Mouse (Mus musculus) forebrain, postnatal 0 days (tissue): ENCODE measurements around the gene Il1a. TPM values are rescaled to one million over a fixed set of nuclear protein-coding genes. Genes with fewer than 3 reads are reported as not detected.

Experiments used
- ATAC-seq: fragments of 200-750 bp; cut with Nextera tagmentation; 2 replicates; pipeline ENCODE4 v1.8.0; 2017; ENCODE audit warnings: mild to moderate bottlenecking, moderate library complexity
- DNase-seq: peaks from one replicate; pipeline ENCODE4 v3.0.0-alpha.2; 2015
- H3K27ac ChIP-seq: fragments of 300-500 bp; sonication (generic); 2 replicates; pipeline ENCODE4 v1.5.1; 2014; ENCODE audit warnings: low read depth, mild to moderate bottlenecking, antibody characterized with exemption, low read length, moderate library complexity, mixed read lengths
- H3K27me3 ChIP-seq: fragments of 300-500 bp; sonication (generic); 2 replicates; pipeline ENCODE4 v1.6.1; 2014; ENCODE audit warnings: mild to moderate bottlenecking, low read length, mixed read lengths; ENCODE audit not compliant: insufficient read depth
- H3K36me3 ChIP-seq: fragments of 300-500 bp; sonication (generic); 2 replicates; pipeline ENCODE4 v1.6.1; 2014; ENCODE audit warnings: mild to moderate bottlenecking, moderate library complexity; ENCODE audit not compliant: insufficient read depth
- H3K4me1 ChIP-seq: fragments of 300-500 bp; sonication (generic); 2 replicates; pipeline ENCODE4 v1.6.1; 2014; ENCODE audit warnings: antibody characterized with exemption; ENCODE audit not compliant: insufficient read depth
- H3K4me2 ChIP-seq: fragments of 300-500 bp; sonication (generic); 2 replicates; pipeline ENCODE4 v1.6.1; 2014; ENCODE audit warnings: low read depth, mild to moderate bottlenecking, moderate library complexity
- H3K4me3 ChIP-seq: fragments of 300-500 bp; sonication (generic); 2 replicates; pipeline ENCODE4 v1.5.1; 2014; ENCODE audit warnings: low read depth, low read length, mixed read lengths
- H3K9ac ChIP-seq: fragments of 300-500 bp; sonication (generic); 2 replicates; pipeline ENCODE4 v1.6.1; 2014; ENCODE audit warnings: mild to moderate bottlenecking
- H3K9me3 ChIP-seq: fragments of 300-500 bp; sonication (generic); 2 replicates; pipeline ENCODE4 v1.6.1; 2016; ENCODE audit warnings: low read length
- CTCF ChIP-seq: sonication (generic); IDR thresholded peaks from 2 replicates; pipeline ENCODE4 v1.5.1; 2016; ENCODE audit warnings: antibody characterized with exemption, control low read depth, low read depth
- WGBS: fragments of 180-500 bp; shearing (Covaris S2); extraction: QIAGEN DNeasy Blood & Tissue Kit; methylation state at CpG from one replicate; pipeline ENCODE4 v1.1.7; 2014; 5-methylcytosine and 5-hydroxymethylcytosine counted together
- polyA plus RNA-seq: library from polyadenylated mRNA; unstranded; fragments of >200 nt; fragmentation: Nextera tagmentation; extraction: Ambion mirVana; gene quantifications from 2 replicates; pipeline ENCODE4 v1.2.1, GENCODE M21; 2015
- total RNA-seq: library from RNA; depleted of rRNA; stranded (reverse); fragments of >200 nt; gene quantifications from 2 replicates; pipeline ENCODE4 v1.2.3, GENCODE M21; 2014; rRNA removed

The Il1a gene
- total and polyA plus RNA-seq, 2 experiments from 2014 or later, result 0.10 to 0.38 TPM

GRCm38 (mm10) chr2:129254076-129254475, 55.7 kb downstream of the Il1a start:
- Histone ChIP-seq H3K27me3 (no peaks in the 10 kb centered on the region), H3K4me2 (no peak overlapping the region), H3K4me1 (peaks cover 4% of the 10 kb centered on the region; the same call in 1 of the 2 replicates), H3K9me3 (no peaks in the 10 kb centered on the region), H3K4me3 (no peak overlapping the region), H3K9ac (no peak overlapping the region), H3K27ac (no peak overlapping the region), H3K36me3 (no peaks in the 10 kb centered on the region)
- no peak for ATAC-seq
- no peak for DNase-seq
- 86% methylated on average over 2 of the region's 2 CpGs for WGBS
- no peak for TF ChIP-seq CTCF

GRCm38 (mm10) chr2:129253631-129253970, 56.2 kb downstream of the Il1a start:
- Histone ChIP-seq H3K27ac (no peak overlapping the region), H3K27me3 (no peaks in the 10 kb centered on the region), H3K9me3 (no peaks in the 10 kb centered on the region), H3K36me3 (no peaks in the 10 kb centered on the region), H3K4me3 (no peak overlapping the region), H3K9ac (no peak overlapping the region), H3K4me2 (no peak overlapping the region), H3K4me1 (peaks cover 3% of the 10 kb centered on the region; the same call in 1 of the 2 replicates)
- ATAC-seq (no peak), DNase-seq (no peak)
- no peak for TF ChIP-seq CTCF
- 74% methylated on average over 2 of the region's 2 CpGs for WGBS

- whole genome bisulfite sequencing, result 91% methylated on average over 19 of the region's 19 CpGs
- no peak for DNase-seq
- no peak for TF ChIP-seq CTCF
- no peaks in the 10 kb centered on the region for H3K9me3 ChIP-seq
- H3K4me2 ChIP-seq, result no peak overlapping the region
- no peak overlapping the region for H3K9ac ChIP-seq
- no peaks in the 10 kb centered on the region for H3K27me3 ChIP-seq
- no peaks in the 10 kb centered on the region for H3K36me3 ChIP-seq
- no peaks in the 10 kb centered on the region for H3K4me1 ChIP-seq
- H3K27ac ChIP-seq, result no peak overlapping the region
- ATAC-seq, result no peak
- no peak overlapping the region for H3K4me3 ChIP-seq
Observed at GRCm38 (mm10) chr2:129252836-129253630, 56.7 kb downstream of the Il1a start.

Other genes starting within 250 kb of the Il1a start
- gene Ttl, start 244.0 kb downstream of the Il1a start, total RNA-seq, result 66.0 and 66.2 TPM in 2 replicates
- gene Ttl, start 244.0 kb downstream of the Il1a start, polyA plus RNA-seq, result 28.0 and 31.7 TPM in 2 replicates
- gene Polr1b, start 209.0 kb downstream of the Il1a start, total RNA-seq, result 24.9 and 25.5 TPM in 2 replicates
- 9.5 and 12.0 TPM in 2 replicates for gene Polr1b, start 209.0 kb downstream of the Il1a start, polyA plus RNA-seq
- gene Chchd5, start 180.3 kb downstream of the Il1a start, total RNA-seq, result 15.2 and 21.4 TPM in 2 replicates
- 17.1 and 17.6 TPM in 2 replicates for gene Chchd5, start 180.3 kb downstream of the Il1a start, polyA plus RNA-seq
- gene Slc20a1, start 111.2 kb downstream of the Il1a start, total RNA-seq, result 68.7 and 73.5 TPM in 2 replicates
- gene Slc20a1, start 111.2 kb downstream of the Il1a start, polyA plus RNA-seq, result 27.4 and 36.5 TPM in 2 replicates
- gene Ckap2l, start 12.8 kb downstream of the Il1a start, total RNA-seq, result 5.3 and 9.1 TPM in 2 replicates
- 8.9 and 9.8 TPM in 2 replicates for gene Ckap2l, start 12.8 kb downstream of the Il1a start, polyA plus RNA-seq
- gene Il1b, start 61.2 kb upstream of the Il1a start, total RNA-seq, result 0.62 TPM in 1 of 2 replicates, not detected in the other
- 0.14 and 0.15 TPM in 2 replicates for gene Il1b, start 61.2 kb upstream of the Il1a start, polyA plus RNA-seq
- gene F830045P16Rik, start 226.6 kb upstream of the Il1a start, total RNA-seq, result not detected in 2 replicates
- gene F830045P16Rik, start 226.6 kb upstream of the Il1a start, polyA plus RNA-seq, result not detected in 2 replicates